Mouse (Mus musculus): ENCODE results near the gene Ldlrad3.

Gene Ldlrad3

GRCm38 (mm10) chr2:102071022-102071717, 115.0 kb downstream of the Ldlrad3 start:
- no peak for DNase-seq

GRCm38 (mm10) chr2:102064826-102065441, 121.3 kb downstream of the Ldlrad3 start:
- no peak for DNase-seq

GRCm38 (mm10) chr2:102063906-102064505, 122.2 kb downstream of the Ldlrad3 start:
- peak; percentile 13 for DNase-seq

- DNase-seq: no peak
Measured at GRCm38 (mm10) chr2:102062861-102063468, 123.2 kb downstream of the Ldlrad3 start.

- no peak for DNase-seq
Measured at GRCm38 (mm10) chr2:102061921-102062320, 124.3 kb downstream of the Ldlrad3 start.

GRCm38 (mm10) chr2:102057746-102058145, 128.4 kb downstream of the Ldlrad3 start:
- no peak for DNase-seq

GRCm38 (mm10) chr2:102057029-102057685, 129.0 kb downstream of the Ldlrad3 start:
- DNase-seq: no peak

- DNase-seq: no peak
Measured at GRCm38 (mm10) chr2:102056144-102056543, 130.0 kb downstream of the Ldlrad3 start.

- no peak for DNase-seq
Measured at GRCm38 (mm10) chr2:102052951-102053660, 133.1 kb downstream of the Ldlrad3 start.

GRCm38 (mm10) chr2:102052353-102052752, 133.8 kb downstream of the Ldlrad3 start:
- no peak for DNase-seq

GRCm38 (mm10) chr2:102049866-102050550, 136.2 kb downstream of the Ldlrad3 start:
- DNase-seq: no peak

GRCm38 (mm10) chr2:102048296-102049175, 137.6 kb downstream of the Ldlrad3 start:
- peak; percentile 33 for DNase-seq

GRCm38 (mm10) chr2:102046481-102046880, 139.7 kb downstream of the Ldlrad3 start:
- DNase-seq: no peak

GRCm38 (mm10) chr2:102040456-102040855, 145.7 kb downstream of the Ldlrad3 start:
- no peak for DNase-seq

- no peak for DNase-seq
Measured at GRCm38 (mm10) chr2:102040011-102040410, 146.2 kb downstream of the Ldlrad3 start.

GRCm38 (mm10) chr2:102038895-102039667, 147.1 kb downstream of the Ldlrad3 start:
- DNase-seq: no peak

- no peak for DNase-seq
Measured at GRCm38 (mm10) chr2:102038229-102038894, 147.8 kb downstream of the Ldlrad3 start.

GRCm38 (mm10) chr2:102036665-102037511, 149.3 kb downstream of the Ldlrad3 start:
- DNase-seq: no peak

- DNase-seq: no peak
Measured at GRCm38 (mm10) chr2:102034513-102034879, 151.7 kb downstream of the Ldlrad3 start.

Data from kidney, adult 18-20 months (tissue).